Mouse (Mus musculus): ENCODE data around the gene Cd38. TPM values are rescaled to one million over a fixed set of nuclear protein-coding genes. Genes with fewer than 3 reads are reported as not detected.
A peak's percentile ranks its signal among the peaks of the same experiment; 100 is the strongest.

The Cd38 gene
- polyA plus RNA-seq, 1 experiment from 2014 or later = 3.3 TPM

- Histone ChIP-seq H3K4me1 (ENCODE audit: control insufficient read depth, insufficient read depth, low read length) (no peaks in the 10 kb centered on the region), H3K27me3 (ENCODE audit: control insufficient read depth, insufficient read depth, low read length) (no peaks in the 10 kb centered on the region), H3K9ac (replicated peaks; ENCODE audit: low read length) (no peak overlapping the region), H3K27ac (replicated peaks; ENCODE audit: low read depth, low read length) (no peak overlapping the region), H3K4me2 (ENCODE audit: low read length) (no peak overlapping the region), H3K36me3 (ENCODE audit: control insufficient read depth, insufficient read depth, low read length) (no peaks in the 10 kb centered on the region), H3K4me3 (replicated peaks; ENCODE audit: low read depth, low read length) (no peak overlapping the region), H3K9me3 (ENCODE audit: control insufficient read depth, low read length) (no peaks in the 10 kb centered on the region)
- DNase-seq (no peak), ATAC-seq (ENCODE audit: low FRiP score, low TSS enrichment) (no peak)
- WGBS = 45% methylated on average over 2 of the region's 2 CpGs
Measured at GRCm38 (mm10) chr5:43933269-43933668, 64.9 kb downstream of the Cd38 start.

GRCm38 (mm10) chr5:43947330-43947977, 79.1 kb downstream of the Cd38 start:
- Histone ChIP-seq H3K36me3 (ENCODE audit: control insufficient read depth, insufficient read depth, low read length) (no peaks in the 10 kb centered on the region), H3K4me3 (replicated peaks; ENCODE audit: low read depth, low read length) (peak overlapping the region; percentile 36), H3K9ac (replicated peaks; ENCODE audit: low read length) (no peak overlapping the region), H3K9me3 (ENCODE audit: control insufficient read depth, low read length) (no peaks in the 10 kb centered on the region), H3K4me1 (ENCODE audit: control insufficient read depth, insufficient read depth, low read length) (peaks cover 10% of the 10 kb centered on the region; the same call in 1 of the 2 replicates), H3K4me2 (ENCODE audit: low read length) (peak overlapping the region; percentile 67), H3K27ac (replicated peaks; ENCODE audit: low read depth, low read length) (no peak overlapping the region), H3K27me3 (ENCODE audit: control insufficient read depth, insufficient read depth, low read length) (no peaks in the 10 kb centered on the region)
- DNase-seq (peak; percentile 8), ATAC-seq (ENCODE audit: low FRiP score, low TSS enrichment) (peak; percentile 53)
- WGBS = 40% methylated on average over 9 of the region's 9 CpGs

GRCm38 (mm10) chr5:43948111-43948743, 79.9 kb downstream of the Cd38 start:
- H3K27me3 ChIP-seq (ENCODE audit: control insufficient read depth, insufficient read depth, low read length) = no peaks in the 10 kb centered on the region
- no peak overlapping the region for H3K27ac ChIP-seq (replicated peaks; ENCODE audit: low read depth, low read length)
- no peaks in the 10 kb centered on the region for H3K9me3 ChIP-seq (ENCODE audit: control insufficient read depth, low read length)
- peak overlapping the region; percentile 36 for H3K4me3 ChIP-seq (replicated peaks; ENCODE audit: low read depth, low read length)
- peaks cover 10% of the 10 kb centered on the region; the same call in 1 of the 2 replicates for H3K4me1 ChIP-seq (ENCODE audit: control insufficient read depth, insufficient read depth, low read length)
- H3K36me3 ChIP-seq (ENCODE audit: control insufficient read depth, insufficient read depth, low read length) = no peaks in the 10 kb centered on the region
- peak; percentile 75 for ATAC-seq (ENCODE audit: low FRiP score, low TSS enrichment)
- peak overlapping the region; percentile 67 for H3K4me2 ChIP-seq (ENCODE audit: low read length)
- DNase-seq = peak; percentile 55
- WGBS = 3% methylated on average over 27 of the region's 27 CpGs
- 0 out of 2 replicates have a peak overlapping the region, but pooled peaks have one; percentile 9 for H3K9ac ChIP-seq (replicated peaks; ENCODE audit: low read length)

- Histone ChIP-seq H3K4me2 (ENCODE audit: low read length) (peak overlapping the region; percentile 67), H3K27me3 (ENCODE audit: control insufficient read depth, insufficient read depth, low read length) (no peaks in the 10 kb centered on the region), H3K9ac (replicated peaks; ENCODE audit: low read length) (peak overlapping the region; percentile 9; the same call in 1 of the 2 replicates), H3K36me3 (ENCODE audit: control insufficient read depth, insufficient read depth, low read length) (no peaks in the 10 kb centered on the region), H3K27ac (replicated peaks; ENCODE audit: low read depth, low read length) (no peak overlapping the region), H3K4me1 (ENCODE audit: control insufficient read depth, insufficient read depth, low read length) (peaks cover 10% of the 10 kb centered on the region; the same call in 1 of the 2 replicates), H3K4me3 (replicated peaks; ENCODE audit: low read depth, low read length) (no peak overlapping the region), H3K9me3 (ENCODE audit: control insufficient read depth, low read length) (no peaks in the 10 kb centered on the region)
- DNase-seq (peak; percentile 30), ATAC-seq (ENCODE audit: low FRiP score, low TSS enrichment) (no peak)
- WGBS = 2% methylated on average over 8 of the region's 8 CpGs
Measured at GRCm38 (mm10) chr5:43948748-43949275, 80.5 kb downstream of the Cd38 start.

GRCm38 (mm10) chr5:43953241-43953640, 84.9 kb downstream of the Cd38 start:
- 65% methylated on average over 1 of the region's 1 CpGs for WGBS
- Histone ChIP-seq H3K4me2 (ENCODE audit: low read length) (no peak overlapping the region), H3K27me3 (ENCODE audit: control insufficient read depth, insufficient read depth, low read length) (no peaks in the 10 kb centered on the region), H3K4me1 (ENCODE audit: control insufficient read depth, insufficient read depth, low read length) (peaks cover 2% of the 10 kb centered on the region; the same call in 1 of the 2 replicates), H3K9me3 (ENCODE audit: control insufficient read depth, low read length) (no peaks in the 10 kb centered on the region), H3K4me3 (replicated peaks; ENCODE audit: low read depth, low read length) (no peak overlapping the region), H3K9ac (replicated peaks; ENCODE audit: low read length) (no peak overlapping the region), H3K27ac (replicated peaks; ENCODE audit: low read depth, low read length) (no peak overlapping the region), H3K36me3 (ENCODE audit: control insufficient read depth, insufficient read depth, low read length) (no peaks in the 10 kb centered on the region)
- ATAC-seq (ENCODE audit: low FRiP score, low TSS enrichment) (no peak), DNase-seq (no peak)

GRCm38 (mm10) chr5:43959884-43960440, 91.6 kb downstream of the Cd38 start:
- Histone ChIP-seq H3K27ac (replicated peaks; ENCODE audit: low read depth, low read length) (no peak overlapping the region), H3K27me3 (ENCODE audit: control insufficient read depth, insufficient read depth, low read length) (no peaks in the 10 kb centered on the region), H3K9me3 (ENCODE audit: control insufficient read depth, low read length) (no peaks in the 10 kb centered on the region), H3K9ac (replicated peaks; ENCODE audit: low read length) (no peak overlapping the region), H3K4me3 (replicated peaks; ENCODE audit: low read depth, low read length) (no peak overlapping the region), H3K4me1 (ENCODE audit: control insufficient read depth, insufficient read depth, low read length) (no peaks in the 10 kb centered on the region), H3K4me2 (ENCODE audit: low read length) (no peak overlapping the region), H3K36me3 (ENCODE audit: control insufficient read depth, insufficient read depth, low read length) (no peaks in the 10 kb centered on the region)
- WGBS = 85% methylated on average over 3 of the region's 3 CpGs
- DNase-seq (no peak), ATAC-seq (ENCODE audit: low FRiP score, low TSS enrichment) (no peak)

- DNase-seq (no peak), ATAC-seq (ENCODE audit: low FRiP score, low TSS enrichment) (no peak)
- H3K27ac ChIP-seq (replicated peaks; ENCODE audit: low read depth, low read length) = no peak overlapping the region
- no peak overlapping the region for H3K4me3 ChIP-seq (replicated peaks; ENCODE audit: low read depth, low read length)
- no peak overlapping the region for H3K4me2 ChIP-seq (ENCODE audit: low read length)
- no peak overlapping the region for H3K9ac ChIP-seq (replicated peaks; ENCODE audit: low read length)
- H3K27me3 ChIP-seq (ENCODE audit: control insufficient read depth, insufficient read depth, low read length) = no peaks in the 10 kb centered on the region
- H3K36me3 ChIP-seq (ENCODE audit: control insufficient read depth, insufficient read depth, low read length) = no peaks in the 10 kb centered on the region
- no peaks in the 10 kb centered on the region for H3K4me1 ChIP-seq (ENCODE audit: control insufficient read depth, insufficient read depth, low read length)
- 87% methylated on average over 3 of the region's 3 CpGs for WGBS
- H3K9me3 ChIP-seq (ENCODE audit: control insufficient read depth, low read length) = no peaks in the 10 kb centered on the region
Measured at GRCm38 (mm10) chr5:43961056-43961455, 92.7 kb downstream of the Cd38 start.
